ENCODE assay signal across 22 mouse cellular contexts in genomic region chr14:79680652-79681051, GRCm38 (mm10). TPM values are rescaled to one million over a fixed set of nuclear protein-coding genes. Genes with fewer than 3 reads are reported as not detected.
DNase-seq lines count a peak whose midpoint lies in the region; ATAC-seq and TF ChIP-seq lines count a peak whose summit lies in the region.
"Had no signal": no experiment of that assay in that cellular context is flagged by ENCODE, and none has a peak within 500 bp of the region (broad histone marks: within the 10 kb centered on the region; RNA-seq: fewer than 3 reads in every experiment).

No protein-coding gene starts in this region.

- H3K9ac ChIP-seq in stomach, embryonic 16.5 days (ENCODE audit: low read length) = no peak overlapping the region
- H3K9ac ChIP-seq in stomach, postnatal 0 days (ENCODE audit: low read length) = no peak overlapping the region
- H3K9ac ChIP-seq: embryonic facial prominence, embryonic 15.5 days; limb, embryonic 15.5 days; liver, embryonic 15.5 days; neural tube, embryonic 12.5 days had no signal

- no peaks in the 10 kb centered on the region for H3K36me3 ChIP-seq in stomach, embryonic 16.5 days (ENCODE audit: control insufficient read depth, insufficient read depth, low read length)
- H3K36me3 ChIP-seq in stomach, postnatal 0 days (ENCODE audit: control insufficient read depth, insufficient read depth, low read length) = no peaks in the 10 kb centered on the region
- H3K36me3 ChIP-seq: embryonic facial prominence, embryonic 15.5 days; limb, embryonic 15.5 days; liver, embryonic 15.5 days; neural tube, embryonic 12.5 days had no signal

- no peak overlapping the region for H3K4me2 ChIP-seq in stomach, embryonic 16.5 days (ENCODE audit: low read depth, low read length)
- H3K4me2 ChIP-seq in stomach, postnatal 0 days (replicated peaks; ENCODE audit: low read depth) = no peak overlapping the region
- H3K4me2 ChIP-seq: embryonic facial prominence, embryonic 15.5 days; limb, embryonic 15.5 days; liver, embryonic 15.5 days; midbrain, embryonic 11.5 days; neural tube, embryonic 12.5 days had no signal

- WGBS in stomach, embryonic 16.5 days = 50% methylated on average over 5 of the region's 5 CpGs
- 46% methylated on average over 5 of the region's 5 CpGs for WGBS in stomach, postnatal 0 days

- intact Hi-C loops in heart, postnatal 14 days (cut with DNase I) = no loop called here

- peak; percentile 53; the same call in 1 of the 2 replicates for ATAC-seq in stomach, embryonic 16.5 days (ENCODE audit: insufficient read depth, low FRiP score)
- ATAC-seq in stomach, postnatal 0 days (ENCODE audit: low FRiP score, low TSS enrichment) = no peak
- ATAC-seq: inflammation-experienced regulatory T-cells, adult 6 months had no signal

- peak; percentile 88 to 89 for DNase-seq in cerebellum, postnatal 10 days
- DNase-seq in cerebellum, adult 9-10 months = no peak
- peak; percentile 32 to 37 for DNase-seq in heart, postnatal 14 days
- DNase-seq in heart, adult 8-10 months (ENCODE audit: low spot score) = no peak
- DNase-seq in layer of hippocampus, adult 9-11 months = peak; percentile 29
- DNase-seq in layer of hippocampus, postnatal 36 days = no peak
- DNase-seq in stomach, postnatal 0 days (ENCODE audit: low spot score) = no peak
- DNase-seq: adrenal gland, adult 2 months; cerebellum, postnatal 36 days; gastrocnemius, postnatal 10 days; kidney, adult 2 months; kidney, postnatal 25 days; thymus, postnatal 14 days had no signal

- TF ChIP-seq EP300 in stomach, postnatal 0 days (optimal IDR thresholded peaks at IDR 0.05) = no peak

- no peak for TF ChIP-seq CTCF in stomach, postnatal 0 days (IDR thresholded peaks at IDR 0.05; ENCODE audit: low read depth)

- H3K4me1 ChIP-seq in stomach, embryonic 16.5 days (ENCODE audit: control insufficient read depth, insufficient read depth, low read length) = no peaks in the 10 kb centered on the region; the same call in 1 of the 2 replicates
- no peaks in the 10 kb centered on the region for H3K4me1 ChIP-seq in stomach, postnatal 0 days (replicated peaks; ENCODE audit: control insufficient read depth, insufficient read depth)
- H3K4me1 ChIP-seq: liver, embryonic 15.5 days had no signal

- H3K27ac ChIP-seq in stomach, embryonic 16.5 days (ENCODE audit: low read length) = no peak overlapping the region
- H3K27ac ChIP-seq in stomach, postnatal 0 days (replicated peaks) = no peak overlapping the region
- H3K27ac ChIP-seq: embryonic facial prominence, embryonic 15.5 days; heart, adult 2 months; limb, embryonic 15.5 days; liver, embryonic 15.5 days; neural tube, embryonic 12.5 days had no signal

- H3K4me3 ChIP-seq in stomach, embryonic 16.5 days (replicated peaks; ENCODE audit: low read length) = no peak overlapping the region
- H3K4me3 ChIP-seq in stomach, postnatal 0 days (ENCODE audit: low read depth, low read length) = no peak overlapping the region
- H3K4me3 ChIP-seq: embryonic facial prominence, embryonic 15.5 days; heart, adult 2 months; limb, embryonic 15.5 days; liver, embryonic 15.5 days; neural tube, embryonic 12.5 days had no signal

- no peaks in the 10 kb centered on the region for H3K27me3 ChIP-seq in stomach, embryonic 16.5 days (ENCODE audit: control insufficient read depth, insufficient read depth, low read length)
- H3K27me3 ChIP-seq in stomach, postnatal 0 days (ENCODE audit: control insufficient read depth, insufficient read depth, low read length) = no peaks in the 10 kb centered on the region
- H3K27me3 ChIP-seq: embryonic facial prominence, embryonic 15.5 days; limb, embryonic 15.5 days; liver, embryonic 15.5 days had no signal

- H3K9me3 ChIP-seq in stomach, embryonic 16.5 days (replicated peaks; ENCODE audit: control insufficient read depth, low read length) = no peaks in the 10 kb centered on the region
- H3K9me3 ChIP-seq in stomach, postnatal 0 days (ENCODE audit: control insufficient read depth, low read length) = no peaks in the 10 kb centered on the region
- H3K9me3 ChIP-seq: embryonic facial prominence, embryonic 15.5 days; limb, embryonic 15.5 days; liver, embryonic 15.5 days; neural tube, embryonic 12.5 days had no signal

RNA-seq across cellular contexts. Expression of gene Cnmd, which starts 18.7 kb away (rescaled TPM):
- total RNA-seq in heart, postnatal 14 days (2021) = under 1 TPM; 0.24 to 0.74 TPM
- total RNA-seq in heart, adult 8-10 months (2022) = 1 to 10 TPM; 3.6 to 5.6 (median 4.0) TPM
- total RNA-seq in layer of hippocampus, postnatal 36 days (2021) = 1 to 10 TPM; 1.3 to 1.5 TPM
- polyA plus RNA-seq in stomach, embryonic 16.5 days (2015; fragmentation: Nextera tagmentation; extraction: Ambion mirVana) = 2.0 and 3.1 TPM in 2 replicates
- 0.49 and 0.56 TPM in 2 replicates for polyA plus RNA-seq in stomach, postnatal 0 days (2015; fragmentation: Nextera tagmentation; extraction: Ambion mirVana)
- total RNA-seq: hematopoietic stem cell, adult 5-6 weeks had no signal
- polyA plus RNA-seq: adrenal gland, adult 2 months; inflammation-experienced regulatory T-cells, adult 6 months had no signal

Comparison
In these comparisons a context has a peak if more than half of its experiments do, and no peak if none do; other contexts are left out.
1. DNase-seq: peak in cerebellum, postnatal 10 days (2 of 2), heart, postnatal 14 days (2 of 2) and layer of hippocampus, adult 9-11 months (single experiment); none in cerebellum, adult 9-10 months (single experiment), heart, adult 8-10 months (single experiment), layer of hippocampus, postnatal 36 days (0 of 2) and stomach, postnatal 0 days (single experiment).